Mouse (Mus musculus): ENCODE measurements around the gene Mmel1. TPM values are rescaled to one million over a fixed set of nuclear protein-coding genes. Genes with fewer than 3 reads are reported as not detected.

Mmel1 gene
- polyA plus RNA-seq, 1 experiment from 2014 or later = 0.23 TPM

Other genes with a start within 250 kb of the Mmel1 start
- 16.9 and 17.5 TPM in 2 replicates for gene Prdm16, start 232.7 kb upstream of the Mmel1 start, polyA plus RNA-seq (2015; fragmentation: Nextera tagmentation; extraction: Ambion mirVana)
- not detected in 2 replicates for gene Actrt2, start 201.7 kb upstream of the Mmel1 start, polyA plus RNA-seq (2015; fragmentation: Nextera tagmentation; extraction: Ambion mirVana)
- 0.12 and 0.27 TPM in 2 replicates for gene Ttc34, start 32.1 kb upstream of the Mmel1 start, polyA plus RNA-seq (2015; fragmentation: Nextera tagmentation; extraction: Ambion mirVana)
- gene Fam213b, start 29.6 kb downstream of the Mmel1 start, polyA plus RNA-seq (2015; fragmentation: Nextera tagmentation; extraction: Ambion mirVana) = 57.3 and 65.5 TPM in 2 replicates
- 0.86 and 1.1 TPM in 2 replicates for gene Tnfrsf14, start 59.0 kb downstream of the Mmel1 start, polyA plus RNA-seq (2015; fragmentation: Nextera tagmentation; extraction: Ambion mirVana)
- 1.1 and 1.3 TPM in 2 replicates for gene Hes5, start 91.3 kb downstream of the Mmel1 start, polyA plus RNA-seq (2015; fragmentation: Nextera tagmentation; extraction: Ambion mirVana)
- gene Pank4, start 94.5 kb downstream of the Mmel1 start, polyA plus RNA-seq (2015; fragmentation: Nextera tagmentation; extraction: Ambion mirVana) = 35.4 and 38.6 TPM in 2 replicates
- 11.6 and 13.7 TPM in 2 replicates for gene Plch2, start 187.2 kb downstream of the Mmel1 start, polyA plus RNA-seq (2015; fragmentation: Nextera tagmentation; extraction: Ambion mirVana)
- 21.3 and 22.8 TPM in 2 replicates for gene Pex10, start 197.4 kb downstream of the Mmel1 start, polyA plus RNA-seq (2015; fragmentation: Nextera tagmentation; extraction: Ambion mirVana)
- gene Rer1, start 216.8 kb downstream of the Mmel1 start, polyA plus RNA-seq (2015; fragmentation: Nextera tagmentation; extraction: Ambion mirVana) = 170 and 176 TPM in 2 replicates
- 5.0 and 6.2 TPM in 2 replicates for gene Morn1, start 217.0 kb downstream of the Mmel1 start, polyA plus RNA-seq (2015; fragmentation: Nextera tagmentation; extraction: Ambion mirVana)

All from limb, embryonic 15.5 days (tissue).